Mouse (Mus musculus): ENCODE measurements at regions not wholly inside any gene's neighbourhood (a gene's known extent, or its start where the extent isn't known, plus 50 kb on each side); places are given as distances from the start of the nearest gene placed in this dataset.

- DNase-seq (ENCODE audit: extremely low read depth, insufficient read length, low spot score): no peak
Measured at GRCm38 (mm10) chr16:70091963-70092362, 221.8 kb upstream of the Gbe1 start.

- DNase-seq (ENCODE audit: extremely low read depth, insufficient read length, low spot score): no peak
Measured at GRCm38 (mm10) chr16:70093224-70093623, 220.5 kb upstream of the Gbe1 start.

GRCm38 (mm10) chr16:70095221-70095620 lies 218.5 kb upstream of the Gbe1 start:
- no peak for DNase-seq (ENCODE audit: extremely low read depth, insufficient read length, low spot score)

- no peak for DNase-seq (ENCODE audit: extremely low read depth, insufficient read length, low spot score)
Measured at GRCm38 (mm10) chr16:70103791-70104378, 209.9 kb upstream of the Gbe1 start.

GRCm38 (mm10) chr16:70141466-70141865 lies 172.3 kb upstream of the Gbe1 start:
- DNase-seq (ENCODE audit: extremely low read depth, insufficient read length, low spot score): no peak

GRCm38 (mm10) chr16:70147673-70148359 lies 165.9 kb upstream of the Gbe1 start:
- DNase-seq (ENCODE audit: extremely low read depth, insufficient read length, low spot score): no peak

- no peak for DNase-seq (ENCODE audit: extremely low read depth, insufficient read length, low spot score)
Measured at GRCm38 (mm10) chr16:70154587-70154986, 159.2 kb upstream of the Gbe1 start.

- no peak for DNase-seq (ENCODE audit: extremely low read depth, insufficient read length, low spot score)
Measured at GRCm38 (mm10) chr16:70160539-70160938, 153.2 kb upstream of the Gbe1 start.

- no peak for DNase-seq (ENCODE audit: extremely low read depth, insufficient read length, low spot score)
Measured at GRCm38 (mm10) chr16:70175140-70175539, 138.6 kb upstream of the Gbe1 start.

GRCm38 (mm10) chr16:70178975-70179374 lies 134.8 kb upstream of the Gbe1 start:
- DNase-seq (ENCODE audit: extremely low read depth, insufficient read length, low spot score): no peak

GRCm38 (mm10) chr16:70213861-70214597 lies 99.7 kb upstream of the Gbe1 start:
- DNase-seq (ENCODE audit: extremely low read depth, insufficient read length, low spot score): no peak

- no peak for DNase-seq (ENCODE audit: extremely low read depth, insufficient read length, low spot score)
Measured at GRCm38 (mm10) chr16:70214800-70215199, 98.9 kb upstream of the Gbe1 start.

GRCm38 (mm10) chr16:70227601-70228226 lies 86.0 kb upstream of the Gbe1 start:
- DNase-seq (ENCODE audit: extremely low read depth, insufficient read length, low spot score): no peak

GRCm38 (mm10) chr16:70232706-70233105 lies 81.0 kb upstream of the Gbe1 start:
- DNase-seq (ENCODE audit: extremely low read depth, insufficient read length, low spot score): no peak

- no peak for DNase-seq (ENCODE audit: extremely low read depth, insufficient read length, low spot score)
Measured at GRCm38 (mm10) chr16:70235189-70235588, 78.6 kb upstream of the Gbe1 start.

GRCm38 (mm10) chr16:70239432-70239941 lies 74.3 kb upstream of the Gbe1 start:
- DNase-seq (ENCODE audit: extremely low read depth, insufficient read length, low spot score): no peak

GRCm38 (mm10) chr16:70244205-70244756 lies 69.5 kb upstream of the Gbe1 start:
- DNase-seq (ENCODE audit: extremely low read depth, insufficient read length, low spot score): no peak

- no peak for DNase-seq (ENCODE audit: extremely low read depth, insufficient read length, low spot score)
Measured at GRCm38 (mm10) chr16:70244963-70245362, 68.8 kb upstream of the Gbe1 start.

GRCm38 (mm10) chr16:70259364-70259763 lies 54.4 kb upstream of the Gbe1 start:
- DNase-seq (ENCODE audit: extremely low read depth, insufficient read length, low spot score): no peak

- no peak for DNase-seq (ENCODE audit: extremely low read depth, insufficient read length, low spot score)
Measured at GRCm38 (mm10) chr16:70260151-70260550, 53.6 kb upstream of the Gbe1 start.

Measured in 3134 (cell line).